Mouse (Mus musculus) kidney, adult 9 months (tissue): ENCODE results near the gene Espnl.

ENCODE experiments used
- DNase-seq: peaks from one replicate; pipeline ENCODE4 v3.0.0; 2022

Gene Espnl

DNA sequence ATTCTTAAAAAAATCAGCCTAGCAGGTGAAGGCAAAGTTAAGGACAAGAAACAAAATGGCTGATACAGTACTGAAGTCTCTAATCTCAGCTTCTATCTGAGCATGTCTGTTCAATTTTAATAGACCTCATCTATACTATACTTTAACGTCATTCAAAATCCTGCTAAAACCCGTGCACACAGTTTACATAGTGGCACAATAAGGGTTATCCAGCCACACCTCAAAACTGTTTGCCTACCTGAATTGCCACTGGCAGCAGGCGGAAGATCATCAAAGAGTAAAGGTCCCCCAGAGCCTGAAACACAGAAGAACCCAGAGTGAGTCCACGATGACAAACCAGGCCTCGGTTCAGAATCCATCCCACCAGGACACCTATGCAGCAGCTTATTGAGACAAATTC lies 68.5 kb downstream of the Espnl start:
- DNase-seq = no peak

DNA sequence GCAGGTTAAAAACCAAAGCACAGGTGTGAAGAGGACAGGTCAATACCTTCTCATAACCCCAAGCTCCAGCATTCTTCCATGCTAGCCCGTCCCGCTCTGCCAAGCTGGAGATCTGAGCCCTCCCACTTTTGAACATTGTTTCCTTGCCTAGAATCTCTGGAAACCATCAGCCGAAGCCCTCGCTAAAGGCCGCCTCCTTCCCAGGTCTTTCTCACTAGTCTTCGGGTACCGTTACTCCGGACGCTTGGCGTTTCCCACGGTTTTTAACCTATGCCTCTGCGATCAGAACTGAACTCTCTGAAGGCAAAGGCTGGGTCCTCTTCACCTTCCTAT lies 76.0 kb downstream of the Espnl start:
- DNase-seq = no peak
